17 mouse cellular contexts compared by ENCODE assay signal in genomic region chr9:22735385-22735784, GRCm38 (mm10).
DNase-seq lines count a peak whose midpoint lies in the region; ATAC-seq and TF ChIP-seq lines count a peak whose summit lies in the region.
"Had no signal": no experiment of that assay in that cellular context is flagged by ENCODE, and none has a peak within 500 bp of the region (broad histone marks: within the 10 kb centered on the region; RNA-seq: fewer than 3 reads in every experiment).

No protein-coding gene starts in this region.

- DNase-seq in forebrain, embryonic 11.5 days (ENCODE audit: low spot score), result no peak
- DNase-seq in forebrain, embryonic 10.5 days (ENCODE audit: extremely low spot score, low spot score), result no peak
- peak; percentile 14 to 16 for DNase-seq in left cerebral cortex, adult 18-20 months (ENCODE audit: low spot score in 2 of 2)
- no peak for DNase-seq in left cerebral cortex, adult 11 months (ENCODE audit: low spot score)
- peak; percentile 91 for DNase-seq in brain, embryonic 14.5 days (ENCODE audit: low read depth)
- DNase-seq in hindbrain, postnatal 0 days (ENCODE audit: low spot score), result no peak
- DNase-seq in thymus, postnatal 10 days (ENCODE audit: low spot score in 2 of 2), result no peak
- DNase-seq: adrenal gland, postnatal 25 days; cerebellum, postnatal 25 days; gastrocnemius, postnatal 14 days; kidney, adult 2 months; kidney, postnatal 36 days; liver, postnatal 0 days; right cerebral cortex, postnatal 4 days had no signal

- H3K9ac ChIP-seq in forebrain, embryonic 11.5 days (ENCODE audit: low read length), result no peak overlapping the region
- H3K9ac ChIP-seq in hindbrain, postnatal 0 days (replicated peaks; ENCODE audit: low read length), result no peak overlapping the region
- H3K9ac ChIP-seq in heart, embryonic 11.5 days (ENCODE audit: low read depth, low read length), result no peak overlapping the region
- H3K9ac ChIP-seq: liver, postnatal 0 days had no signal

- 0 out of 2 replicates have a peak, but pooled peaks cover 2% of the 10 kb centered on the region for H3K4me1 ChIP-seq in forebrain, embryonic 11.5 days (replicated peaks; ENCODE audit: control insufficient read depth, insufficient read depth, low read length)
- H3K4me1 ChIP-seq in forebrain, embryonic 10.5 days, result 0 out of 2 replicates have a peak, but pooled peaks cover 3% of the 10 kb centered on the region
- no peaks in the 10 kb centered on the region for H3K4me1 ChIP-seq in hindbrain, postnatal 0 days (ENCODE audit: insufficient read depth, low read length)
- H3K4me1 ChIP-seq in heart, embryonic 11.5 days (ENCODE audit: control insufficient read depth, insufficient read depth, low read length), result no peaks in the 10 kb centered on the region

- 0 out of 2 replicates have a peak, but pooled peaks have one; percentile 44 for ATAC-seq in forebrain, embryonic 11.5 days (replicated peaks; ENCODE audit: low FRiP score)
- no peak for ATAC-seq in hindbrain, postnatal 0 days
- ATAC-seq in heart, embryonic 11.5 days (replicated peaks; ENCODE audit: insufficient number of reproducible peaks, low FRiP score, low TSS enrichment), result no peak
- ATAC-seq: liver, postnatal 0 days had no signal

- no peak overlapping the region for H3K27ac ChIP-seq in forebrain, embryonic 11.5 days (ENCODE audit: low read depth, low read length)
- no peak overlapping the region for H3K27ac ChIP-seq in forebrain, embryonic 10.5 days
- no peak overlapping the region for H3K27ac ChIP-seq in hindbrain, postnatal 0 days
- no peak overlapping the region for H3K27ac ChIP-seq in heart, embryonic 11.5 days (ENCODE audit: low read depth, low read length)
- H3K27ac ChIP-seq: left cerebral cortex, adult 2 months had no signal

- WGBS in forebrain, embryonic 11.5 days, result 65% methylated on average over 8 of the region's 8 CpGs
- 91% methylated on average over 8 of the region's 8 CpGs for WGBS in forebrain, embryonic 10.5 days
- 22% methylated on average over 8 of the region's 8 CpGs for WGBS in hindbrain, postnatal 0 days
- 68% methylated on average over 8 of the region's 8 CpGs for WGBS in heart, embryonic 11.5 days (ENCODE audit: insufficient replicate concordance)

- H3K4me3 ChIP-seq in forebrain, embryonic 11.5 days (ENCODE audit: low read depth, low read length), result no peak overlapping the region
- H3K4me3 ChIP-seq in forebrain, embryonic 10.5 days, result no peak overlapping the region
- H3K4me3 ChIP-seq in hindbrain, postnatal 0 days (ENCODE audit: low read length), result no peak overlapping the region
- no peak overlapping the region for H3K4me3 ChIP-seq in heart, embryonic 11.5 days (ENCODE audit: low read depth, low read length)
- H3K4me3 ChIP-seq: left cerebral cortex, adult 2 months had no signal

- no peaks in the 10 kb centered on the region for H3K9me3 ChIP-seq in forebrain, embryonic 11.5 days (ENCODE audit: control insufficient read depth, low read length)
- no peaks in the 10 kb centered on the region for H3K9me3 ChIP-seq in forebrain, embryonic 10.5 days
- H3K9me3 ChIP-seq in hindbrain, postnatal 0 days (ENCODE audit: low read length), result no peaks in the 10 kb centered on the region
- no peaks in the 10 kb centered on the region for H3K9me3 ChIP-seq in heart, embryonic 11.5 days (replicated peaks; ENCODE audit: control insufficient read depth, low read length)

- TF ChIP-seq CTCF in brain, embryonic 14.5 days (IDR thresholded peaks at IDR 0.05; ENCODE audit: borderline replicate concordance, extremely low read depth, insufficient read depth, insufficient read length), result no peak
- TF ChIP-seq CTCF in hindbrain, postnatal 0 days (IDR thresholded peaks at IDR 0.05; ENCODE audit: low read depth), result no peak

- TF ChIP-seq POLR2A in brain, embryonic 14.5 days (IDR thresholded peaks at IDR 0.05; ENCODE audit: borderline replicate concordance, extremely low read depth, insufficient read depth, insufficient read length, poor library complexity, severe bottlenecking), result no peak

- no peak overlapping the region for H3K4me2 ChIP-seq in forebrain, embryonic 11.5 days (ENCODE audit: low read depth, low read length, severe bottlenecking)
- 0 out of 2 replicates have a peak overlapping the region, but pooled peaks have one; percentile 13 for H3K4me2 ChIP-seq in hindbrain, postnatal 0 days (ENCODE audit: low read depth, low read length)
- H3K4me2 ChIP-seq in heart, embryonic 11.5 days, result no peak overlapping the region

- H3K27me3 ChIP-seq in forebrain, embryonic 11.5 days (ENCODE audit: control insufficient read depth, insufficient read depth, low read length), result no peaks in the 10 kb centered on the region
- H3K27me3 ChIP-seq in forebrain, embryonic 10.5 days (ENCODE audit: poor library complexity, severe bottlenecking), result no peaks in the 10 kb centered on the region
- no peaks in the 10 kb centered on the region for H3K27me3 ChIP-seq in hindbrain, postnatal 0 days (ENCODE audit: insufficient read depth, low read length)
- H3K27me3 ChIP-seq in heart, embryonic 11.5 days (ENCODE audit: control insufficient read depth, insufficient read depth, low read length), result no peaks in the 10 kb centered on the region
- H3K27me3 ChIP-seq: CH12.LX had no signal

- no peaks in the 10 kb centered on the region for H3K36me3 ChIP-seq in forebrain, embryonic 11.5 days (ENCODE audit: control insufficient read depth, insufficient read depth, low read length)
- no peaks in the 10 kb centered on the region for H3K36me3 ChIP-seq in forebrain, embryonic 10.5 days (replicated peaks)
- H3K36me3 ChIP-seq in hindbrain, postnatal 0 days (ENCODE audit: insufficient read depth, low read length), result no peaks in the 10 kb centered on the region
- H3K36me3 ChIP-seq in heart, embryonic 11.5 days (ENCODE audit: control insufficient read depth, insufficient read depth, low read length), result no peaks in the 10 kb centered on the region

Comparison
In these comparisons a context has a peak if more than half of its experiments do, and no peak if none do; other contexts are left out.
1. DNase-seq: peak in left cerebral cortex, adult 18-20 months (2 of 2) and brain, embryonic 14.5 days (single experiment); none in forebrain, embryonic 11.5 days (single experiment), forebrain, embryonic 10.5 days (single experiment), left cerebral cortex, adult 11 months (single experiment), hindbrain, postnatal 0 days (single experiment) and thymus, postnatal 10 days (0 of 2).